Mouse (Mus musculus) gastrocnemius, adult 8-10 months (tissue): ENCODE results near the gene Lamtor2. TPM values are rescaled to one million over a fixed set of nuclear protein-coding genes. Genes with fewer than 3 reads are reported as not detected.
"Not testable (repeated sequence)": the region's sequence is repeated elsewhere in the genome, so short reads cannot be mapped to it uniquely, and the experiment has no call there.

Experiments used
- DNase-seq, 2 experiments: peaks; one replicate each; pipeline ENCODE4 v3.0.0; 2022; ENCODE audit warnings: low spot score in 2 of 2
- total RNA-seq, 4 experiments: library from RNA; stranded (reverse); gene quantifications; 2 replicates each; pipeline ENCODE4 v1.2.4; 2022

Lamtor2 gene
- total RNA-seq: 10 to 100 TPM; 83.0 to 95.4 (median 86.1) TPM

DNA sequence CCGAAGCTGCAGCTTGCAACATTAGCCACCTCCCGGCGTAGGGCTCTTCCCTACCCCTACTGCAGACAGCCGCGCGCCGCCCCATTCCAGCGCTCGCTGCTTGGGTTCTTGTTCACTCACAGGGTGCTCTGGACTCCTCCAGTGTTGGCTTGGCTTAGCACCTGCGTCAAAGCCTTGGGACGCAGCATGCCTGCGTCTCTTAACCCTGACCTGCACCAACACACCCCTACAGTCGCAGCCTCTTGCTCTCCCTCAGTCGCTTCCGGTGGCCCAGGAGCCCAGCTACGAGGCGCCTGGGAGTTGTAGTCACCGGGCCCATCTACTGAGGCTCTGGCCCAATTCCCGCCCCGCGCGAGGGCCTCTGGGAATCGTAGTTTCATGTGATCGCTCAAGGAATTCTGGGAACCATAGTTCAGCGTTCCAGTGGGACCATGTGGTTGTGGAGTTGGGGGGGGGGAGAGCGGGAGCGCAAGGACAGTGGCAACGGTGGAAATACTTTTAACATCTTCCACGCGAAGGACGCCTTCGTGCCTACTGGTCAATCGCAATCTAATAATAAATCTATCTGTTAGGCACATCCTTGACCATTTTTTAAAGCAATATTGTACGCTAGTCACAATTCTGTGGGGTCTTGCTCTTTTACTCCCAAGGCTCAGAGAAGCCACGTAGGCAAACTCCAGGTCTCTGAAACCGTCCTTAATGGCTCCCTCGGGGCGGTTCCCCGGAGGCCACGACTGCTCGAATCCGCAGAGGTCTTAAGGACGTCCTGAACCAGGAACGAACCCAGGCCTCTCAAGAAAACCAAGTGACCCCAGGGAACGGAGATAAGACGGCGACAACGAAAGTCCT, at the start of gene Lamtor2:
Gene Lamtor2 (minus strand): TSS at position 399 of the 849 bp plus-strand sequence.
- peak; percentile 98 to 99 for DNase-seq

DNA sequence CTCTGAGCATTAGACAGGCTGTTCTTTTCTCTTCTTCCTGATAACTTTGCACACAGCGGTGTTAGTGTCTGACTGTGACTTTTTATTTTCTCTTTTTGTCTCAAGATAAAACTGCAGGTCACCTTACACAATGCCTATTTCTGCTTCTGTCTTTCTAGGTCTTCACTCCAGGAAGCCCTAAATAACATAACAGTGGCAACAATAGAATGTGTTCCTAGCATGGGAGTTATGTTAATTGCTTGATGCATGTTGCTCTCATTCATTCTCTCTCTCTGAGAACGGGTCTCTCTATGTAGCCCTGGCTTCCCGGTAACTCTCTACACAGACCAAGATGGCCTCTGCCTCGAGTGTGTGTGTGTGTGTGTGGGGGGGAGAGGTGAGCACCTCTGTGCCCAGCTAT, 49.6 kb upstream of the Lamtor2 start:
- DNase-seq: no peak

DNA sequence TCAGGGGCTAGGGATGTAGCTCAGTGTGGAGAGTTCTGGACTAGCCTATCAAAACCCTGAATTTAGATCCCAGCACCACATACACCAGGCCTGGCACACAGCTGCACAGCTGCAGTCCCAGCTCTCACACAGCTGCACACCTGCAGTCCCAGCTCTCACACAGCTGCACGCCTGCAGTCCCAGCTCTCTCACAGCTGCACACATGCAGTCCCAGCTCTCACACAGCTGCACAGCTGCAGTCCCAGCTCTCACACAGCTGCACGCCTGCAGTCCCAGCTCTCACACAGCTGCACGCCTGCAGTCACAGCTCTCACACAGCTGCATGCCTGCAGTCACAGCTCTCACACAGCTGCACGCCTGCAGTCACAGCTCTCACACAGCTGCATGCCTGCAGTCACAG, 43.7 kb upstream of the Lamtor2 start:
- DNase-seq: not testable (repeated sequence)

DNA sequence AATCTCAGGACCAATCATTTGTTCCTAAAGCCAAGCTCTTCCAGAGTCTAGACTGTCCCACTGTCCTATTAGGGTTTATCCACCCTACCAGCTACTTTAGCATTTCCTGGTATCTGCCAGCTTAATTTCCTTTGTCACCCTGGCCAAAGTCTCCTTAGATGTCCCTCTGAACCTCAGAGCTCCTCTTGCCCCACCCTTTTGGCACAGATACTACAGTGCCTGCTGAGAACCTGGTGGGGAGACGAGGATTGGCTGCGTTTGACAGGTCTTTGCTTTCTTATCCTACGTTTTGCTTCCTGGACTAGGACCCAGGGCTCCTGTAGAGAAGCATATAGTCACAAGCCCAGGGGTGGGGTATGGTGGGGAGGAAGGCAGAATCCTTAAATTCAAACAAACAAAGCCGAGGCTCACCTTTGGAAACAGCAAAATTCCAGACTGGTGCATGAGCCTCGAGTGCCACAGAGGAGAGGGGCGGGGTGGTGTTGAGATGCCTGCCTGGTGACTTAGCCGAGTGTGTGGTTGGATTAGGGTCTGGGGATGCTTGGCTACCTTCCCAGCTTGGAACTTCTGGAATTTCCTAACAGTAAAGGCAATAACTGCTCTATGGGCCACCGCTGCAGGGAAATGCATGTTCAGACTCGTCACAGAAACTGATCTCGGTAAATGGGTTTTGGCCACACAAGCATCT, 41.2 kb upstream of the Lamtor2 start:
- no peak for DNase-seq

DNA sequence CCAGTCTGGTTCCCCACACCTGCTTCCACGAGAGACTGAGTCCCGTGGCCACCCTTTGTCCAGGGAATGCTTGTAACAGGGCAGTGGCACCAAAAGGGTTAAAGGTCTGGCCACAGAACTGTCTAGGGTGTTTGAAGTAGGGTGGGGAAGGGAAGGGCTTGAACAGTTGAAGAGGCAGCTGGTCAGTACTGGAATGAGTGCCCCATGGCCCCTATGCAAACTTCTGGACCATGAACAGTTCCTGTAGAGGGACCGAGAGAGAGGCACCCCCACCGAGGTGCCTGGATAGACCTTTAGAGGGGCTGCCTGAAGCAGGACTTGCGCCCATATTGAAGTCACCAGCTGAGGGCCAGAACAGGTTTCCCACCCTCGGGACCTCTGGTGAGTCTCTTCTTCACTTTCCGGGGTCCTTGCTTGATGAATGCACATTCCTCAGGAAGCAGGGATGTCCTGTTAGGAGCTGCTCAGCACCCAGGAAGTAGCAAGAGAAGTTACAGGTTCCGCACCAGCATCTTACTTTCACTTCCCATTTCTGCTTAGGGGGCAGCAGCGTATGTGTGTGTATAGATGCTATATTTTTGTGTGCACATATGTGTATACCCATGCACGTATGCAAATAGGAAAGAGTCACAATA, 40.2 kb upstream of the Lamtor2 start:
- no peak for DNase-seq

DNA sequence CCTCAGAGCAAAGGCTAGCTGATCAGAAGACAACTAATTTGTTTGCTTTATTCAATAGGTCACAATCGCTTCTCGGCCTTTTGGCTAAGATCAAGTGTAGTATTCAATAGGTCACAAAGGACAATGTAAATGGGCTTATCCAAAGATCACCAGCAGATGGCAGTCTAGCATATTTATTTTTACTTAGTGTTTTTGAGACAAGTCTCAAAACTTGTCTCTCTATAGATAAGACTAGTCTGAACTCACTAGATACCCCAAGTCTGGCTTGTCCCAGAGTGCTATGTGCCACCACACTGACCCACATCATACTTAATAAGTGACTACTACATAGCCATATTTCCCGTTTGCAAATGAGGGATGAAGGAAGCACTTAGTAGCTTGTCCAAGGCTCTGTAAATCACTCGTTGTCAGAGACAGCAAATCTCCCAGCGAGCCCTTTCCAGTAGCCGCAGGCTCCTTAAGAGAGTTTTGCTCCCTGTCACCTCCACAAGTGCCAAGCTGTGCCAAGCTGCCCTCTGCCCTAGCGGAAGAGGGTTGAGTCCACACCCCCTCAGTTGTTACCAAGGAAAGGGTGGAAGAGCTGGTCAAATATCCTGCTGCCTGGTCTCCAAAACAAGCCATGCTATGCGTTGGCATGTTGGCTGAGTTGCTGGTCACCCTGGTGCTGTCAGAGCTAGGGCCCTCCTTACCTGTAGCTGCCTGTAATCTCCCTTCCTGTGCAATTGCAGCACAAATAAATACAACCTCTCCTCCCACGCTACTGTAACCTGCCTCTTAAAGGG, 39.3 kb upstream of the Lamtor2 start:
- no peak for DNase-seq

DNA sequence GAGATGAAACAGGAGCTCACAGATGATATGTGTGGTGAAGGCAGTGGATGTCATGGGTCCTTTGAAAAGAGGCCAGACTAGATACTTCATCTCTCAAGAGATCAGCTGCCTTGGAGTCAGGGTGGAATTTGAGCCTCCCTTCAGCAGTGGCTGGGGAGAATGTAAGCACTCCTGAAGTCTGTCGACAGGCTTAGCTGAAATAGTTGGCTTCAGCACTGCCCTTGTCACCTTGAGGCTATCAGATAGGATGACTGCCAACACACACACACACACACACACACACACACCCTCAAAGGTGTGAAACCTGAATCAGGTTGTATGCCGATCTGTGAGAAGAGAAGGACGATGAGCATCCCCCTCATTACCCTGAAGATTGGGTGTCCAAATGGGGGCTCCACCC, 38.2 kb upstream of the Lamtor2 start:
- DNase-seq: no peak

DNA sequence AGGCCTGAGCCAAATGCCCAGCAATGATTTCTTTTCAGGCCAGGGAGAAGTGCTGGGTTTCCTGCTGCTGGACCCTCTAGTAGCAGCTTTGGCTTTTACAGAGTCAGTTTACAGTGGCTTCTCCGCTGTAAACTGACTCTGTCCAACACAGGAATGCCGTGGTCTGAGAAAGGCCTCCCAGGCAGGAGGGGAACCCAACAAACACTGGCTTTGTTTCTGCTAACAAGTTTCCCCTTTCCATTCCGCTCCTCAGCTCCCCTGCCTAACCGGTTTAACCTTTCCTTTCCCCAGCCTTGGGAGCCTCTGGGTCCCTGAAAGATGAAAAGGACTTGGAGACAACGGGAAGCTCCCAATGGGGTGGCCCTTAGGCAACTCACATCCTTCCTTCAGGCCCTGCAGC, 37.4 kb upstream of the Lamtor2 start:
- DNase-seq: no peak

DNA sequence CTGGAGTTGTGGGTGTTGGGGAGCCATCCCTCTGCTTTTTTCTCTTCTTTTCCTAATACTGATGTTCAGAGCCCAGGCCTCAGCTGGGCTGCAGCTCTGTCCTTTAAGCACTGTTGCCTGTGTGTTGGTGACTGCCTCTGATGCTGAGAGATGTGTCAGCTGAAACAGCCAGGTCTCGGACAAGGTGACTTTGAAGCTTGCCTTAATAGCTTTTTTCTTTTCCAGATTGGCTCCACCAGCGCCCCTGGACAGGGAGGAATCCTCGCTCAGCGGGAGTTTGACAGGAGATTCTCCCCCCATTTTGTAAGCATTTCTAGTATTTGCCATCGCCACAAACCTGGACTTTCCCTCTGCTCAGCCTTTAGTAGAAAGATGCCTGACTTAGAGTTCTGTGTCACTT, 33.8 kb upstream of the Lamtor2 start:
- DNase-seq: no peak

DNA sequence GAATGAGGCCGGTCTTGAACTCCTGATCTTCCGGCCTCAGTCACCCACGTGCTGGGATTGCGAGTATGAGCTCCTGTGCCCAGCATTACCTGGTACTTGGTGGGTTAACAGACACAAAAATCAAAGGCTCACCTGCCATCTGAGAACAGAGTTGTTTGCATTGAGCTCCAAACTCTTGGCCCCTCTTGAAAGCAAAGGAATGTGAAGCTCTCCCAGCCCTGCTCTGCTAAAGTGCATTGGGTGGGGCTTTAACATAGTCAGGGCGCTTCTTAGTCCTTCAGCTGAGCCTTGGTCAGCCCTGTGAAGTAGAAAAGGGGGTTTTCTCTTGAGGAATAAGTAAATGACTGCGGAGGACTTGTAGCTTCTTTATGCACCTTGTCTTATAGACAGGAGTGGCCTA, 32.9 kb upstream of the Lamtor2 start:
- no peak for DNase-seq

DNA sequence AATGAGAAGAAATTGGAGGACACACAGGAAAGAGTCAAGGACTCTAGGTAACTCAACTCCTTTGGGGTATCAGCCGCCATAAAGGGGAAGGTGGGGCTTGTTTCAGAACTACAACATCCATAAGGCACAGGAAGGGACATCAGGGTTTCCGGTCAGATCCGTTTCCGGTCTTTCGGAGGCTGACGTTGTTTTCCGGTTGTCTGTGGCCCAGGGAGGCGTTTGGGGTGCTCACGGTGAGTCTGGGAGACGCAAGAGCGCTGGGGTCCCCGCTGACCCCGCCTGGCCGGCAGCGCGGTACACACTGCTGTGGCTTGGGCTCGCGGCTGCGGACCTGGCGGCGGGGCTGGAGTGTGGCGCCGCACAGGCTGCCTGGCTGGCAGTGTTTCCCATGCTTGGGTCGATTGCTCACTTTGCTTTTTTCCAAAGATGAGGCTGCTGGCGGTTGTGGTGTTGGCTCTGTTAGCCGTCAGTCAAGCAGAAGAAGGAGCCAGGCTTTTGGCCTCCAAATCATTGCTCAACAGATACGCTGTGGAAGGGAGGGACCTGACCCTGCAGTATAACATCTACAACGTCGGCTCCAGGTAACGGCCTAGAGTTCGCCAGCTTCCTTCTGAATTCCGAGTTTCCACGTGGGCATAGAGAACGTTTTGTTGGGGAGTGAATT, 26.7 kb upstream of the Lamtor2 start:
- peak; percentile 71 to 72 for DNase-seq

DNA sequence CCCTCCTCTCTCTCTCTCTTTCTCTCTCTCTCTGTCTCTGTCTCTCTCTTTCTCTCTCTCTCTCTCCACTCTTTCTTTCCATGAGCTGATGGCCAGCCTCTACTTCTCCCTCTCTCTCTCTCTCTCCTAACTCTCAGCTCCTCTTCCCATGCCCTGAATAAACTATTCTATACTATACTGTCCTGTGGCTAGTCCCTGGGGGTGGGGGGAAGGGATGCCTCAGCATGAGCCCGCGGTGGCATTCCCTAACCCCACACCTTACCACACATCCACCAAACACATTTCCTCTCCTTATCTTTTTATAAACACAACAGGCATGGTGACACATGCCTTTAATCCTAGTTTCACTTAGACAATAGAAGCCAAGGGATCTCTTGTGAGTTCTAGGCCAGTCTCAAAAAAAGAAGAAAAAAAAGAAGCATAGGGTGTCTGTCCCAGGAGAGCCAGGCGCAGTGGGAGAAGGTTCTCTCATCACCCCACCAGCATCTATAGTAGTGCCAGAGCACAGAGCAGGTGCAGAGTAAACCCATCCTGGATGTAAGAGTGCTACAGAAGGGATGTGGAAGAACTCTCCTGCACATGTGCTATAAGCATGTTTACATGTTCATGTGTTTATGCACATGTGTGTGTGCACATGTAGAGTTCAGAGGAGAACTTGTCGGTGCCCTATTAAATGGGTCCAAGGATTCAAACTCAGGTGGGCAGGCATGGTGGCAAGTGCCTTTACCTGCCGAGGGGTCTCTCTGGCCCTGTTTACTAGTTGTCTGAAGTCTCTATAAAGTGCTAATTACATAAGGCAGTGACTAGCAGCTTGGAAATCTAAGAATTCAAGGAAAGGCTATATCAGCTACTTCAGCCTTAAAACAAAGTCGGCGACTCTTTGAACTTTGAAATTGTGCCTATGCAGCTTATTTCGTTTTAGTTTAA, 25.9 kb upstream of the Lamtor2 start:
- no peak for DNase-seq

DNA sequence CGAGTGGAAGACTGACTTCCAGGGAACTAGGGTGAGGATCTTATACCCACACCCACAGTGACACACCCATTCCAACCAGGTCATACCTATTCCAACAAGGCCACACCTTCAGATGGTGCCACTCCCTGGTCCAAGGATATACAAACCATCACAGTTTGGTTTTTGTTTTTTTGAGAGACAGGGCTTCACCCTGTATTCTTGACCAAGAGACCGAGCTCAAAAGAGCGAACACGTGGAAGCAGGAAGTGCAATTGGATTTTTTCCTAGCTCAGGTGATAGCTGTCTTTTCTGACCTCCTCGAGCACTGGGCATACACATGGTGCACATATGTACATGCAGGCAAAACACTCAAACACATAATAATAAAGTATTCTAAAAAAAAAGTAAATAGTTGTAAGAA, 25.0 kb upstream of the Lamtor2 start:
- DNase-seq: not testable (repeated sequence)

DNA sequence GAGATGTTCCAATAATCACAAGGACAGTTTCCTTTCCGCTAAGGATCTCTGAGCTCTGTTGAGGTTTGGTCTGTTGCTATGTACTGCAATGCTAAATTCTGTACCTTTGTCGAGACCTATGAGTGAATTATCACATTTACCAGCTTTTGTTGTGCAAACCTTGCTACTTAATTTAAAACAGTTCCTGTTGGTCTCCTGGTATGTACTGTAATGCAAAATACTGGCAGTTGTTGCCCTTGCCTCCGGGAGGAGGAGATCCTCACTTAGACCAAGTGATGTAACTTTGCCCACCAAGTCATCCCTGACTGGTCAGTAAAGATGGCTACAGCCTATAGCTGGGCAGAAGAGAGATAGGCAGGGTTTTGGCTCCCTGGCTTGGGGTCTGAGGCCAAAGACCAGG, 22.7 kb upstream of the Lamtor2 start, which contains the start of gene Ssr2:
Gene Ssr2 (plus strand): TSS at position 337 of the 400 bp plus-strand sequence.
- DNase-seq: no peak

DNA sequence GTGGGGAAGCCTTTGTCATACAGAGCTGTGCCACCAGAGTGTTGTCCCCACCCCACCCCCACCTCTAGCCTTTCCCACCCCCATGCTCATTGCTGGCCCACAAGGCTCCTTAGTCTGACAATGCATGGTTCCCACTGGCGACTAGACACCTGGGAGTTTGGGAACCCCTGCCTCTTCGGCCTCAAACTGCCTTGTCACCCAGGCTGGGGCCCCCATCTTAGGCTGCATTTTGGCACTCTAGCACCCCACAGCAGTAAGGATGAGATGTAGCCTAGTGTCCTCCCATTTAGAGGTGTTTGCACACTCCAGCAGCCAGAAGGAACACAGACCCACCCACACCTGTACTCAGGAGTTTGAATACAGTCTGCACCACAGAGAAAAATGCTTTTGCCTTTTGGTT, 20.9 kb upstream of the Lamtor2 start:
- DNase-seq: no peak

DNA sequence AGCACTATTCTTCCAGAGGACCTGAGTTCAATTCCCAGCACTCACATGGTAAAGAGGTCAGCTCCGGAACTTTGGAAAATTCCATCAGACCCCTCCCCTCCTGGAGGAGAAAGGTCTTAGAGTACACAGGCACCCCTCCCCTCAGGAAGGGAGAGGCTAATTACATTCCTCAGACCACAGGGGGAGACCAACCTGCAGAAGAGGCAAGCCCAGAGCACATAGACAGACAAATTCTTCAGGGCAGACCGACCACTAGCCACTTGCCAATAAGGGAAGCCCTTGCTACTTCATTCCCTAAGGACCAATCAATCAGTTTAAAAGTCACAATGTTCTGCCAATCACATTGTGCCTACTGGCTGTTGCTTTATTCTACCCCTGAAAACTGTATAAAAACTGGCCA, 20.0 kb upstream of the Lamtor2 start:
- no peak for DNase-seq

DNA sequence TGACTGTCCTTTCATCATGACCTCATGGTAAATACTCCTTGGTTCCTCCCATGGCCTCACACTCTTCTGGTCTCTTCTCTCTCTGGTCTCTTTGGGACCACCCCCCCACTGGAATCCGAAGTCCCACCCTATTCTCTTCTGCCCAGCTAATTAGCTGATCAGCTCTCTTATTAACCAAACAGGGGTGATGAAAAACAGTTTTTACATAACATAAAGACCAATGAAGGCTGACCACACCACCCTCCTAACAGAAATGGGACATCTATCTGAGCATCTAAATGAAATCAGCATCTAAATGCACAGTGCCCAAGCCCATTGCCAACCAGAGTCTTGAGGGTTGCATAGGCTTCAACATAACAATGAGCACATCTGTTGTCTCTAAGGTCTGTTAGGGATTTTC, 19.0 kb upstream of the Lamtor2 start:
- no peak for DNase-seq

DNA sequence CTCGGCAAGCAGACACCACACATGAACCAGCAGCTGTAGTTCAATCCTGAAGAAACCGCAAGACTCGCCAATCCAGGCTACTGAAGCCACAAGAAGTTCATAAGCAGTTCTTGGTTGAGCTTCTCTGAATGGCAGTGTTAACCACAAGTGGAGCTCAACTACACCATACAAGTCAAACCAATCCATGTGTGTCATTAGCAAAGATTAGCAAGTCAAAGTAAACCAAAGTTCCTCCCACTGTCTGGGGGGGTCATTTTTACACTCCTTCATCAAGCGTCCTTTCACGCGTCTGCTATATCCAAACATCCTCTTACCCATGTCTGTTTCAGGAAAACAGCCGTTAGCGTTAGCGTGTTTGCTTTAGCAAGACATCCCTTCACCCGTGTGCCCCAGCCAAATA, 17.5 kb upstream of the Lamtor2 start:
- no peak for DNase-seq

DNA sequence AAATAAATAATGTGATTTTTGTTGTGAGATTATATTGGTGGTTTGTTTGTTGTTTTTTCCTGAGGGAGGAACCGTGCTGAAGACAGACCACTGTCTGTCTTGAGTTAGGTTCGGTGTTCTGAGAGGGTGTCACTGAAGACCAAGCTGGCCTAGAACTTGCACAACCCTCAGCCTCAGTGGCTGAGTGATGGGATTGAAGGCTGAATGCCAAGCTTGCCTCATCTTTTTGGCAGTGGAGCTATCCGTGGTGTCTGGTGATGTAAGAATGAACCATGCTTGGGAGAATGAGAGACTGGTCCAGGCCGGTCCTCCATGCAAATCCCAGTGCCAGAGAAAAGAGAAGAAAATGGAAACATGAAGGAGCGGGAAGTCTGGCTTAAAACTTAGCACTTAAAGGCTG, 16.8 kb upstream of the Lamtor2 start:
- DNase-seq: no peak

DNA sequence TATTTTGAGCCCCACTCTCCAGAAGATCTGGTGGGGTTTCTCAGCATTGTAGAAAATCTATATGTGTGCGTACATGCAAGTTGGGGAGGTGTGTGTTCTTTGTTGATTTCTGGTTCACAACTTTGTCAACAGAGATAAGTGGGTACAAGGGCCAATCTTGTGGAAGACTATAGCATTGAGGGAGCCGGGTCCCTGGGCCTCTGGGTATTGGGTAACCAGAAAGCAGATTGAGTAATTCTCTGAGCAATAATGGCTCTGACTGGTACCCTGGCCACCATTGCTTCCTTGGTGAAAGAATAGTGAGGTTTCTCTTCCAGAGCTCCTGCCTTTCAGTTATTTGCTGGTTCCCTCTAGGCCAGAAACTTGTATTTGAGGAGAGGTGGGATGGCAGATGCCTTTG, 16.2 kb upstream of the Lamtor2 start:
- DNase-seq: no peak
